Mouse (Mus musculus) brain, embryonic 14.5 days (tissue): ENCODE measurements around the gene Gsta1. TPM values are rescaled to one million over a fixed set of nuclear protein-coding genes. Genes with fewer than 3 reads are reported as not detected.
"Not testable (repeated sequence)": the region's sequence is repeated elsewhere in the genome, so short reads cannot be mapped to it uniquely, and the experiment has no call there.

Experiments used
- DNase-seq: peaks from one replicate; pipeline ENCODE4 v3.0.0-alpha.2; 2011; ENCODE audit warnings: low read depth
- CTCF ChIP-seq: fragments of 200-500 bp; IDR thresholded peaks from 2 replicates; pipeline ENCODE4 v1.5.1; 2012; ENCODE audit warnings: inconsistent platforms, mild to moderate bottlenecking, moderate library complexity, borderline replicate concordance; ENCODE audit not compliant: insufficient read depth, insufficient read length; ENCODE audit errors: extremely low read depth
- POLR2A ChIP-seq: fragments of 200-500 bp; IDR thresholded peaks from 2 replicates; pipeline ENCODE4 v1.6.1; 2012; ENCODE audit warnings: mild to moderate bottlenecking, inconsistent platforms, borderline replicate concordance; ENCODE audit not compliant: poor library complexity, insufficient read depth, insufficient read length, severe bottlenecking; ENCODE audit errors: extremely low read depth
- polyA plus RNA-seq: library from polyadenylated mRNA; depleted of rRNA; stranded (reverse); fragments of >200 nt; gene quantifications from 2 replicates; pipeline ENCODE4 v1.2.3, GENCODE M21; 2012

Gene Gsta1
- polyA plus RNA-seq, 1 experiment = not detected

GRCm38 (mm10) chr9:78210821-78211220, 19.6 kb upstream of the Gsta1 start:
- no peak for DNase-seq
- no peak for TF ChIP-seq CTCF
- TF ChIP-seq POLR2A = no peak

- no peak for DNase-seq
- TF ChIP-seq CTCF = no peak
- TF ChIP-seq POLR2A = no peak
Measured at GRCm38 (mm10) chr9:78211521-78211920, 18.9 kb upstream of the Gsta1 start.

- TF ChIP-seq POLR2A (no peak), CTCF (no peak)
- no peak for DNase-seq
Measured at GRCm38 (mm10) chr9:78212341-78213049, 18.0 kb upstream of the Gsta1 start.

- no peak for DNase-seq
- TF ChIP-seq CTCF = no peak
- no peak for TF ChIP-seq POLR2A
Measured at GRCm38 (mm10) chr9:78217074-78217473, 13.4 kb upstream of the Gsta1 start.

- DNase-seq = peak; percentile 1
- no peak for TF ChIP-seq CTCF
- TF ChIP-seq POLR2A = no peak
Measured at GRCm38 (mm10) chr9:78222616-78223015, 7.8 kb upstream of the Gsta1 start.

- DNase-seq = no peak
- TF ChIP-seq POLR2A (no peak), CTCF (no peak)
Measured at GRCm38 (mm10) chr9:78223221-78223902, 7.1 kb upstream of the Gsta1 start.

GRCm38 (mm10) chr9:78224418-78224817, 6.0 kb upstream of the Gsta1 start:
- TF ChIP-seq CTCF (no peak), POLR2A (no peak)
- no peak for DNase-seq

- TF ChIP-seq CTCF = no peak
- DNase-seq = no peak
Measured at GRCm38 (mm10) chr9:78225304-78225703, 5.2 kb upstream of the Gsta1 start.

- no peak for TF ChIP-seq POLR2A
- TF ChIP-seq CTCF = no peak
- no peak for DNase-seq
Measured at GRCm38 (mm10) chr9:78228122-78228521, 2.3 kb upstream of the Gsta1 start.

GRCm38 (mm10) chr9:78229658-78230057, 798 bp upstream of the Gsta1 start:
- not testable (repeated sequence) for DNase-seq

GRCm38 (mm10) chr9:78233121-78233695, 2.8 kb downstream of the Gsta1 start:
- not testable (repeated sequence) for DNase-seq

- DNase-seq = peak; percentile 1
Measured at GRCm38 (mm10) chr9:78255683-78256470, 25.4 kb downstream of the Gsta1 start.

- DNase-seq = not testable (repeated sequence)
Measured at GRCm38 (mm10) chr9:78256914-78257313, 26.5 kb downstream of the Gsta1 start, which contains the start of gene Gm3776. Gene Gm3776 (plus strand): TSS chr9:78257129.
